Mouse (Mus musculus): ENCODE results near the gene Zfyve28. TPM values are rescaled to one million over a fixed set of nuclear protein-coding genes. Genes with fewer than 3 reads are reported as not detected.

The Zfyve28 gene
- polyA plus RNA-seq, 1 experiment from 2014 or later: 1.6 TPM

DNA sequence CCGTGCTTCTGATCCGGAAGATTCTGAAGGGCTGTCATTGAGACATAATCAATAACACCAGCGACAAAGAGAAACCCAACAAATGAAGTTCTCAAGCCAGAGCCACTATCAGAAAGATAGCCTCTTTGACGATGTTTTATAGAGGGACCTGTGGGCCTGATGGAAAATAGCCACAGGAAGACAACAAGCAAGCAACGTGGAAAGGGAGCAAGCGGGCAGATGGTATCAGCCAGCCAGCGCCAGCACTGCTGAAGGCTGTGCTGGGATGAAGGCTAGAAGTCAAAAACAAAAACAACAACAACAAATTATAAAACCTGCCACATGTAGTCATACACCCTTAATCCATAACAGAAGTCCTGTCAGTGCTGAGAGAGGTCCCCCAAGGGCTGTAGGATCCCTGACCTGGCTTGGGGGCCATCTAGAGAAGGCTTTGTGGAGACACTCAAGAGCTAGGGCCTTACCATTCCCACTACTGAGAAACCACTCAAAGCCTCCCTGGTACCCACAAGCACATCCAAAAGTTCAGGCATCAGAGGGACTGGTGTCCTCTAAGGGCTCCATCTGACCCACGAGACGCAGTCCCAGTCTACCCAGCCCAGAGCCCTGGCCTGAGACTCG, 13.5 kb downstream of the Zfyve28 start:
- in situ Hi-C loops (cut with MboI; ENCODE audit: low pct_unique_long_range_greater_than_20kb): no loop called here
- no peak for TF ChIP-seq CTCF (IDR thresholded peaks at IDR 0.05)
- ATAC-seq (no peak), DNase-seq (ENCODE audit: low read depth, low spot score) (no peak)
- H3K27me3 ChIP-seq: no peaks in the 10 kb centered on the region
- ChIA-PET CTCF (no interaction called here), POLR2A (no interaction called here)

DNA sequence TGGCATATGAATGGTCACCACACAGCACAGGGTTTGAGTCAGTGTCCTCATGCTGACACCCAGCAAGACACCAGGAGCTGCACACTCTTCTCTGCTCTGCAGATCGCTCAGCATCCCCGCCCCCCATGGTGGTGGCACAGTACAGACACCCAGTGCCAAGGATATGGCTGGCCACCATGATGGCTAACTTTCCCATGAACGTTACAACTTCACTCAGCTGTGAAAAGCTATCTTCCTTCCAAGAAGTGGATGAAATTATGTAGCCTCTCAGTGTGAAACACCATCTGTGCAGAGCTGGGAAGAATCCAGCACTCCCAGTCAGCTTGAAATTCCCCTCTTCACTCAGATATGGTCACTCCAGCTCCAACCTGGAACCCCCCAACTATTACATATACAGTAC, 14.0 kb downstream of the Zfyve28 start:
- no peak for TF ChIP-seq CTCF (IDR thresholded peaks at IDR 0.05)
- no peak for ATAC-seq

DNA sequence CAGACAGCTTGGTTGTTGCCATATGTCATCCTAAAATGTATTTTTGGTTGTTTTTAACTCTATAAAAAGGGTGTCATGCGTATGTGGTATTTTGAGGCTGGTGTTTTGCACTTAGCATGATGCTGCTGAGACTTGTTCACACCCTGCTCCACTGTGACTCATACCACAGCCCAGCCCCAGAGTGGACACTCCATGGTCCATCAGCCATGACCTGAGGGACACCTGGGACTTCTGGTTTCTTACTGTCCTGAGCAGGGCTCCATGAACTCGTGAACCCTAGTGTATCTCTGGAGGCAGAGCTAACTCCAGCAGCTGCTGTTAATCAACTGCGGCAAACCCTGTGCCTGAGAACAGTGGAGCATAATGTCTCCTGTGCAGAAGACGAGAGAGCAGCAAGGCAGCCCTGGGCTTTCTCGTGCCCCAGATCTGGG, 15.0 kb downstream of the Zfyve28 start:
- ATAC-seq (no peak), DNase-seq (ENCODE audit: low read depth, low spot score) (no peak)
- in situ Hi-C loops (cut with MboI; ENCODE audit: low pct_unique_long_range_greater_than_20kb): no loop called here
- TF ChIP-seq CTCF (IDR thresholded peaks at IDR 0.05): no peak
- POLR2A ChIA-PET: no interaction called here
- H3K27me3 ChIP-seq: no peaks in the 10 kb centered on the region
- CTCF ChIA-PET: interaction anchor here (1.2 kb wide), 1 partner anchor 9 kb away, joined by 3 read pairs; no protein-coding TSS in a partner anchor

More for the DNA sequence above, 14.0 kb downstream of the Zfyve28 start:
- ChIA-PET POLR2A (no interaction called here), CTCF (no interaction called here)
- DNase-seq (ENCODE audit: low read depth, low spot score): no peak
- H3K27me3 ChIP-seq: no peaks in the 10 kb centered on the region
- in situ Hi-C loops (cut with MboI; ENCODE audit: low pct_unique_long_range_greater_than_20kb): no loop called here

DNA sequence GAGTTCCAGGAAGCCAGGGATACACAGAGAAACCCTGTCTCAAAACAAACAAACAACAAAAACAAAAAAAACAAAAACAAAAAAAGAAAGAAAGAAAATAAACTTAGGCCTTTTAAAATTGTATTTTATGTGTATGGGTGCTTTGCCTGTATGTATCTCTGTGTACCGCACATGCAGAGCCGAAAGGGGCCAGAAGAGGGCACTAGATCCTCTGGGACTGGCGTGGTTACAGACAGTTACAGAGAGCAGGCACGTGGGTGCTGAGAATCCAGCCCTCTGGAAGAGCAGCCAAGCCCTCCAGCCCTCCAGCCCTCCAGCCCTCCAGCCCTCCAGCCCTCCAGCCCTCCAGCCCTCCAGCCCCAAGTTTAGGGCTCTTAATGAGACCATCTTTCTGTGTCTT, 16.5 kb downstream of the Zfyve28 start:
- peak; percentile 37 for ATAC-seq
- in situ Hi-C loops (cut with MboI; ENCODE audit: low pct_unique_long_range_greater_than_20kb): no loop called here
- POLR2A ChIA-PET: no interaction called here
- H3K27me3 ChIP-seq: no peaks in the 10 kb centered on the region
- CTCF ChIA-PET: interaction anchor here (0.8 to 1.0 kb wide), 3 partner anchors 15 to 35 kb away, joined by 3 to 4 read pairs (median 3); no protein-coding TSS in a partner anchor
- TF ChIP-seq CTCF (IDR thresholded peaks at IDR 0.05): no peak
- no peak for DNase-seq (ENCODE audit: low read depth, low spot score)

DNA sequence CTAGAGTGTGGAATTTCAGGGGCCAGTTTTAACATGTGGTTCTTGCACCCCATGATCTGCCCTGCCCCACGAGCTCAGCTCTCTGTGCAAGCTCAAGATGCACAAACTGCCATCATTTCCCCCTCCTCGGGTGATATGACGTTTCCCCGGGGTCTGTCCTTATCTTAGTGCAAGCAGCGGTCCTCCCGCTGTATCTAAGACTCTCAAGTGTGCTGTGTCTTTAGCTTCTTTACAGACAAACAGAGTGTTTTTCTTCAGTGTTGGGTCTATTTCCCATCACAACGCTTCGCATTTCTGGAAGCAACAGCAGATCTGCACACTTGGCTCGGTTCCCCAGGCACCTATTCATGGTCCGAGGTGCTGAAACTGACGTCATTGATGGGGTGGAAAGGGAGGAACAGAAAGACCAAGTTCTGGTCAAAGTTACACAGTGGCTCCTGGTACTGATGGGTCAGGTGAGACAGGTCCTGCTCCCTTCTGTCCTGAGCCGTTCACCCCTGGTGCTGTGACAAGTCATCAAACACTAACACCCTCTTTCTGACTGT, 18.3 kb downstream of the Zfyve28 start:
- ChIA-PET POLR2A (no interaction called here), CTCF (interaction anchor here (1.6 kb wide), 1 partner anchor 68 kb away, joined by 4 read pairs; no protein-coding TSS in a partner anchor)
- H3K27me3 ChIP-seq: no peaks in the 10 kb centered on the region
- no peak for TF ChIP-seq CTCF (IDR thresholded peaks at IDR 0.05)
- ATAC-seq (no peak), DNase-seq (ENCODE audit: low read depth, low spot score) (no peak)
- in situ Hi-C loops (cut with MboI; ENCODE audit: low pct_unique_long_range_greater_than_20kb): no loop called here

DNA sequence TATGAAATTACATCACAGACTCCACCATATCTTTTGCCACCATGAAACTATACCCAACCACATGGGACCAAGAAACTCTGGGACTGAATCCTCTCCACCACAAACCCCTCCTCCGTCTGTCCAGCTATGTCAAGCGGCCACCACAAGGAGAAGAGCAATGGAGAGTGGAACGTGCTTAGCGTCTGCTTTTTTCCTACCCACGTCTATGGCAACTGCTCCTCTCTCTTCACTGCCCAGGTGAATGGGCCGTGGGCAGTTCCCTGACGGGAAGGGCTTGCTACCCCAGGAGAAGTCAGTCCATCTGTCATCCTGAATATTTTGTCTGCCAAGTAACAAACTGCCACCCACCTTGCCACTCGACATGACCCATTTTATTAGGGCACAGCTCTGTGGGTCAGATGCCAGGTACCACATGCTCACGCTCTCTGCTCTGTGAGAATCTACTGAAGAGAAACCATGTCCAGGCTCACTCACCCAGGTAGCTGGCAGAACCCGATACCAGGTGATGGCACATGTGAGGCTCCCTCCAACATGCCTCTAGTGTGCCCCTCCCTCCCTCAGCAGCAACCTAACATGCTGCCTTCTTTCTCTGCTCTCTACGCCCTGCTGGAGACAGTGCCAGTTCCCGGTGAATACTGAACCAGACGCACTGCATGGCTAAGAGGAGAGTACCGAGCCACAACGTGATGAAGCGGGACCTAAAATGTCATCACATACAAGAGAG, 18.9 kb downstream of the Zfyve28 start:
- no peak for ATAC-seq
- POLR2A ChIA-PET: no interaction called here
- DNase-seq (ENCODE audit: low read depth, low spot score): no peak
- in situ Hi-C loops (cut with MboI; ENCODE audit: low pct_unique_long_range_greater_than_20kb): no loop called here
- no peaks in the 10 kb centered on the region for H3K27me3 ChIP-seq
- TF ChIP-seq CTCF (IDR thresholded peaks at IDR 0.05): no peak
- CTCF ChIA-PET: interaction anchor here (1.6 kb wide), 1 partner anchor 68 kb away, joined by 4 read pairs; no protein-coding TSS in a partner anchor

DNA sequence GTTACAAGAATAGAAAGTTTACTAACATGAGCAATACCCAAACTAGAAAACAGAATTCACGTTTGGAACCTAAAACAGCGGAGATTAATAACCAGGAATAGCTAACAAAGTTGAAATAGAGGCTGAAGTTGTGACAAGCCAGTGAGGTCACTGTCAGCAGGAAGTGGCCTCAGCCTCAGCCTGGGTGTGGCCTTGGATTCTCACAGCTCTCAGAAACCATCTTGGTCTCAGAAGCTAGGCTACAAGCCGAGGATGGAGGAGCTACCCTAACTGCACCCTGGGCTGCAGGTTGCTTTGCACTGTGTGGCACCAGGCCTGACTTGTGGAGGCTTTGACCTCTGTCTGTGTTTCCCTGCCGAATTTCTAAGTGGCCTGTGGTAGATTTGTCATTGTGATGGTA, 22.2 kb downstream of the Zfyve28 start:
- POLR2A ChIA-PET: no interaction called here
- in situ Hi-C loops (cut with MboI; ENCODE audit: low pct_unique_long_range_greater_than_20kb): no loop called here
- CTCF ChIA-PET: interaction anchor here (1.2 kb wide), 1 partner anchor 10 kb away, joined by 3 read pairs; no protein-coding TSS in a partner anchor

DNA sequence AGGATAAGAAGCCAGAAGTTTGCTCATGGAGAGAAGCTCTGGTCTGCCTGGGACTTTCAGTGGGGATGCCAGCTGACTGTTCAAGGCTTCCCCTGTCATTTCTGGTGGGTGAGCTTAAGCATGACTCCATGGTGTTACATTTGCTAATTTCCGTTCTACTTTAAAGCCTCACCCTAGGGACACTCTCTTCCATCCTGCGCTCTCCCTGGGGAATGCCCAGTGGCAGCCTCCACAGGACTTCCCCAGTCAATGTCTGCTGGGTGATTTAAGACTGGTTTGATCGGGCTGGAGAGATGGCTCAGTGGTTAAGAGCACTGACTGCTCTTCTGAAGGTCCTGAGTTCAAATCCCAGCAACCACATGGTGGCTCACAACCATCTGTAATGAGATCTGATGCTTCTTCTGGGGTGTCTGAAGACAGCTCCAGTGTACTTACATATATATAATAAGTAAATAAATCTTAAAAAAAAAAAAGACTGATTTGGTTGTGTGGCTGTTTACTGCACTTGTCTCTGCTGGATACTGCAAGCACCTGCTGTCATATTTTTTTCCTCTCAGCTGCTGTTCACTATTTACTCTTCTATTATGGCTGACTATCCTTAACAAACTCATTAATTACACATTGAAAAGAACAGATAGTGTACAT, 29.0 kb downstream of the Zfyve28 start:
- POLR2A ChIA-PET: no interaction called here
- in situ Hi-C loops (cut with MboI; ENCODE audit: low pct_unique_long_range_greater_than_20kb): no loop called here
- DNase-seq (ENCODE audit: low read depth, low spot score): no peak

More for the DNA sequence above, 22.2 kb downstream of the Zfyve28 start:
- no peak for ATAC-seq
- TF ChIP-seq CTCF (IDR thresholded peaks at IDR 0.05): no peak
- DNase-seq (ENCODE audit: low read depth, low spot score): no peak
- H3K27me3 ChIP-seq: no peaks in the 10 kb centered on the region

DNA sequence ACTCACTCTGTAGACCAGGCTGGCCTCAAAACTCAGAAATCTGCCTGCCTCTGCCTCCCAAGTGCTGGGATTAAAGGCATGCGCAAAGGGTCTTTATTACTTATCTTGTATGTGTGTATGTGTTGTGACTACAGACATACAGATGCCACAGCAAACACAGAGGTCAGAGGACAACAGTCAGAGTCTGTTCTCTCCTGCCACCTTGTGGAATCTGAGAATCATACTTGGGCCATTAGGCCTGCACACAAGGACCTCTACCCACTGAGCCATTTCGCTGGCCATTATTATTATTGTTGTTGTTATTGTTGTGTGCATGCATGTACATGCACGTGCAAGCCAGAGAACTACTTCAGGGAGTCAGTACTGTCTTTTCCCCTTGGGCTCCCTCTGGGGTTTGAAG, 33.1 kb downstream of the Zfyve28 start:
- no peak for DNase-seq (ENCODE audit: low read depth, low spot score)
- no peaks in the 10 kb centered on the region for H3K27me3 ChIP-seq
- in situ Hi-C loops (cut with MboI; ENCODE audit: low pct_unique_long_range_greater_than_20kb): no loop called here
- TF ChIP-seq CTCF (IDR thresholded peaks at IDR 0.05): peak; percentile 77
- POLR2A ChIA-PET: no interaction called here
- CTCF ChIA-PET: interaction anchor here (0.8 to 2.3 kb wide), 4 partner anchors 12 to 48 kb away, joined by 3 to 9 read pairs (median 8); no protein-coding TSS in a partner anchor
- ATAC-seq: no peak

More for the DNA sequence above, 29.0 kb downstream of the Zfyve28 start:
- H3K27me3 ChIP-seq: no peaks in the 10 kb centered on the region
- CTCF ChIA-PET: interaction anchor here (1.6 to 3.3 kb wide), 2 partner anchors 49 to 113 kb away, joined by 3 to 12 read pairs; no protein-coding TSS in a partner anchor
- no peak for TF ChIP-seq CTCF (IDR thresholded peaks at IDR 0.05)
- ATAC-seq: no peak

DNA sequence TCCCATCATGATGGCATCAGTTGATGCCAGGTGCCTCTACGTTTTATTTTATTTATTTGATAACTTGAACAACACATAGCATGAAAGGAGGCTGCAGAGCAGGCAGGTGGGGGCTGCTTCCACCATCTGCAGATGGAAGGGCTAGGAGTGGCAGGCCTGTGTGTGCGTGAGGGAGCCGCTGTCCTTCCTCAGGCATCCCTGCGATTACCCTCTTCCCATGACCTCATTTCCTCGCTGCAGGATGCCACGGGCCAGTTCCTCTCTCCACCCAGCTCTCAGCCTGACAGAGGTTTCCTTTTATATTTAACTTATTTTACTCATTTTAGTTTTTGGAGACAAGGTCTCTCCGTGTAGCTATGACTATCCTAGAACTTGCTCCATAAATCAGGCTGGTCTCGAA, 33.9 kb downstream of the Zfyve28 start:
- no peak for TF ChIP-seq CTCF (IDR thresholded peaks at IDR 0.05)
- DNase-seq (ENCODE audit: low read depth, low spot score) (no peak), ATAC-seq (no peak)
- no peaks in the 10 kb centered on the region for H3K27me3 ChIP-seq
- ChIA-PET POLR2A (no interaction called here), CTCF (interaction anchor here (2.3 kb wide), 1 partner anchor 44 kb away, joined by 7 read pairs; no protein-coding TSS in a partner anchor)
- in situ Hi-C loops (cut with MboI; ENCODE audit: low pct_unique_long_range_greater_than_20kb): loop anchor here (5.0 kb wide), 1 partner anchor 47 kb away; no protein-coding TSS in a partner anchor
